Mouse (Mus musculus) CH12.LX (cell line): ENCODE data around the gene Enpp7. TPM values are rescaled to one million over a fixed set of nuclear protein-coding genes. Genes with fewer than 3 reads are reported as not detected.
A peak's percentile ranks its signal among the peaks of the same experiment; 100 is the strongest.

Experiments used
- DNase-seq: peaks from one replicate; pipeline ENCODE4 v3.0.0-alpha.2; 2013; ENCODE audit errors: extremely low read depth
- H3K27ac ChIP-seq: 2 replicates; pipeline ENCODE4 v1.5.1; 2012; ENCODE audit warnings: low read depth, mild to moderate bottlenecking, control low read depth, moderate library complexity; ENCODE audit not compliant: insufficient read depth
- H3K27me3 ChIP-seq: replicated peaks from 2 replicates; pipeline ENCODE3; 2012; ENCODE audit warnings: inconsistent platforms
- H3K36me3 ChIP-seq, 2 experiments: replicated peaks in 1 of 2; 2 replicates each; pipeline versions ENCODE3 to v1.6.1; 2012; ENCODE audit warnings: inconsistent platforms in 1 of 2, low read length in 1 of 2, mild to moderate bottlenecking in 1 of 2, mixed read lengths in 1 of 2, moderate library complexity in 1 of 2; ENCODE audit not compliant: control insufficient read depth in 1 of 2, insufficient read depth in 1 of 2
- H3K4me1 ChIP-seq, 2 experiments: 2 replicates each; pipeline ENCODE4 v1.6.1; 2012; ENCODE audit warnings: inconsistent platforms in 1 of 2, moderate library complexity in 1 of 2; ENCODE audit not compliant: insufficient read depth in 2 of 2, control insufficient read depth in 1 of 2
- H3K4me2 ChIP-seq: 2 replicates; pipeline ENCODE4 v1.6.1; 2012; ENCODE audit warnings: low read depth, mild to moderate bottlenecking, control low read depth; ENCODE audit not compliant: poor library complexity, insufficient read depth, severe bottlenecking
- H3K4me3 ChIP-seq, 3 experiments: fragments of 150-350 bp in 1 of 3; sonication (generic) in 1 of 3; replicated peaks in 1 of 3; 2 replicates each; pipeline versions ENCODE3 to v1.5.1; 2011 to 2012; ENCODE audit warnings: low read depth in 2 of 3, low read length in 2 of 3, mild to moderate bottlenecking in 2 of 3, moderate library complexity in 2 of 3, control low read depth in 1 of 3, improper control_type of control experiment in 1 of 3, inconsistent platforms in 1 of 3, mixed read lengths in 1 of 3; ENCODE audit not compliant: poor library complexity in 1 of 3
- H3K79me2 ChIP-seq: replicated peaks from 2 replicates; pipeline ENCODE4 v1.6.1; 2012; ENCODE audit warnings: mild to moderate bottlenecking, moderate library complexity; ENCODE audit not compliant: control insufficient read depth, poor library complexity, insufficient read depth, severe bottlenecking; ENCODE audit errors: extremely low read depth
- H3K9ac ChIP-seq: 2 replicates; pipeline ENCODE4 v1.6.1; 2012; ENCODE audit warnings: low read depth, mild to moderate bottlenecking, control low read depth, moderate library complexity; ENCODE audit not compliant: insufficient read depth
- H3K9me3 ChIP-seq: replicated peaks from 2 replicates; pipeline ENCODE3; 2012; ENCODE audit warnings: low read length, inconsistent platforms, mixed read lengths
- CHD1 ChIP-seq: IDR thresholded peaks from 2 replicates; pipeline ENCODE4 v1.6.1; 2012; ENCODE audit warnings: low read depth, low read length, improper control_type of control experiment, inconsistent platforms
- ELF1 ChIP-seq: IDR thresholded peaks from 2 replicates; pipeline ENCODE4 v1.6.1; 2014; ENCODE audit warnings: low read depth, mild to moderate bottlenecking, inconsistent platforms, low read length, improper control_type of control experiment
- GABPA ChIP-seq: IDR thresholded peaks from 2 replicates; pipeline ENCODE4 v1.6.1; 2012; ENCODE audit warnings: low read depth, low read length, improper control_type of control experiment, inconsistent platforms; ENCODE audit not compliant: insufficient replicate concordance
- HCFC1 ChIP-seq: IDR thresholded peaks from 2 replicates; pipeline ENCODE4 v1.6.1; 2012; ENCODE audit warnings: low read depth, mild to moderate bottlenecking, inconsistent platforms, low read length, improper control_type of control experiment
- IRF4 ChIP-seq: IDR thresholded peaks from 2 replicates; pipeline ENCODE4 v1.6.1; 2014; ENCODE audit warnings: low read depth, mild to moderate bottlenecking, inconsistent platforms, low read length, improper control_type of control experiment
- JUN ChIP-seq: IDR thresholded peaks from 2 replicates; pipeline ENCODE4 v1.6.1; 2011; ENCODE audit warnings: low read depth, mild to moderate bottlenecking, low read length, improper control_type of control experiment, moderate library complexity; ENCODE audit not compliant: insufficient read depth
- MAZ ChIP-seq: IDR thresholded peaks from 2 replicates; pipeline ENCODE4 v1.6.1; 2012; ENCODE audit warnings: low read depth, mild to moderate bottlenecking, inconsistent platforms, low read length, improper control_type of control experiment, moderate library complexity
- MEF2A ChIP-seq: IDR thresholded peaks from 2 replicates; pipeline ENCODE4 v1.6.1; 2014; ENCODE audit warnings: low read depth, mild to moderate bottlenecking, inconsistent platforms, low read length, improper control_type of control experiment, borderline replicate concordance
- NELFE ChIP-seq: IDR thresholded peaks from 2 replicates; pipeline ENCODE4 v1.6.1; 2011; ENCODE audit warnings: low read depth, low read length, improper control_type of control experiment
- NRF1 ChIP-seq: IDR thresholded peaks from 2 replicates; pipeline ENCODE4 v1.6.1; 2014; ENCODE audit warnings: low read depth, mild to moderate bottlenecking, inconsistent platforms, low read length, improper control_type of control experiment, moderate library complexity
- PAX5 ChIP-seq: IDR thresholded peaks from 2 replicates; pipeline ENCODE4 v1.6.1; 2012; ENCODE audit warnings: low read length, inconsistent platforms, mixed read lengths
- POLR2A ChIP-seq: IDR thresholded peaks from 2 replicates; pipeline ENCODE4 v1.6.1; 2011; ENCODE audit warnings: low read depth, mild to moderate bottlenecking, improper control_type of control experiment, low read length
- RAD21 ChIP-seq: IDR thresholded peaks from 2 replicates; pipeline ENCODE4 v1.6.1; 2011; ENCODE audit warnings: low read depth, mild to moderate bottlenecking, low read length, improper control_type of control experiment, moderate library complexity
- RCOR1 ChIP-seq: conservative IDR thresholded peaks from 2 replicates; pipeline ENCODE4 v1.6.1; 2012; ENCODE audit warnings: low read depth, mild to moderate bottlenecking, inconsistent platforms, low read length, improper control_type of control experiment
- SMC3 ChIP-seq: IDR thresholded peaks from 2 replicates; pipeline ENCODE4 v1.6.1; 2011; ENCODE audit warnings: low read depth, low read length, improper control_type of control experiment
- USF2 ChIP-seq: conservative IDR thresholded peaks from 2 replicates; pipeline ENCODE4 v1.6.1; 2011; ENCODE audit warnings: low read depth, low read length, improper control_type of control experiment
- ZC3H11A ChIP-seq: IDR thresholded peaks from 2 replicates; pipeline ENCODE4 v1.6.1; 2012; ENCODE audit warnings: low read depth, mild to moderate bottlenecking, inconsistent platforms, low read length, improper control_type of control experiment
- ZKSCAN1 ChIP-seq: IDR thresholded peaks from 2 replicates; pipeline ENCODE4 v1.6.1; 2012; ENCODE audit warnings: low read depth, inconsistent platforms, low read length, improper control_type of control experiment, borderline replicate concordance
- dilution Hi-C: fragments of 300-500 bp; cut with MboI; formaldehyde crosslinking; loops from 2 replicates; pipeline ENCODE4 v1.14.3; 2020; ENCODE audit warnings: low sequenced_read_pairs; ENCODE audit not compliant: extremely low pct_unique_long_range_greater_than_20kb, extremely low pct_ligation_motif_present
- in situ Hi-C: fragments of 300-500 bp; cut with MboI; formaldehyde crosslinking; loops from 3 replicates; pipeline ENCODE4 v1.14.3; 2019; ENCODE audit warnings: low sequenced_read_pairs, low pct_ligation_motif_present, low pct_unique_long_range_greater_than_20kb, mixed read lengths
- polyA plus RNA-seq: library from polyadenylated mRNA; unstranded; fragments of >175 nt; gene quantifications from 2 replicates; pipeline ENCODE4 v1.2.1, GENCODE M21; 2012; ENCODE audit warnings: low read depth; ENCODE audit not compliant: insufficient read length
- total RNA-seq, 2 experiments: library from RNA; depleted of rRNA; stranded (reverse); fragments of 300-350 nt in 1 of 2; fragments of >200 nt in 1 of 2; gene quantifications; 2 replicates each; pipeline ENCODE4 v1.2.3; 2012 to 2014

Gene Enpp7
- total and polyA plus RNA-seq, 3 experiments = not detected

- no peak for TF ChIP-seq JUN
- peak; percentile 36; the same call in 1 of the 2 replicates for TF ChIP-seq MEF2A
- TF ChIP-seq NRF1 = peak; percentile 94
- peak; percentile 28; the same call in 1 of the 2 replicates for TF ChIP-seq HCFC1
- TF ChIP-seq CHD1 = no peak
Observed at GRCm38 (mm10) chr11:119022895-119023615, 35.1 kb downstream of the Enpp7 start, which contains the start of gene Cbx2 (continued).

GRCm38 (mm10) chr11:119023616-119023980 is 35.6 kb downstream of the Enpp7 start:
- Histone ChIP-seq H3K9me3 (no peaks in the 10 kb centered on the region), H3K4me3 (peak overlapping the region; percentile 64 to 84 (median 76)), H3K4me1 (peaks cover 22 to 48% of the 10 kb centered on the region in 2 experiments), H3K4me2 (peak overlapping the region; percentile 60), H3K9ac (peak overlapping the region; percentile 53), H3K36me3 (peaks cover 22% of the 10 kb centered on the region in 2 experiments), H3K79me2 (no peaks in the 10 kb centered on the region), H3K27ac (no peak overlapping the region; the same call in 1 of the 2 replicates), H3K27me3 (peaks cover 74% of the 10 kb centered on the region)
- in situ Hi-C loops (no loop called here), dilution Hi-C loops (no loop called here)
- TF ChIP-seq NELFE (no peak), POLR2A (no peak), GABPA (no peak), RCOR1 (no peak), MAZ (0 out of 2 replicates have a peak, but pooled peaks have one; percentile 8), USF2 (no peak), PAX5 (no peak)
- no peak for DNase-seq

GRCm38 (mm10) chr11:119024260-119024659 is 36.3 kb downstream of the Enpp7 start:
- Histone ChIP-seq H3K9me3 (no peaks in the 10 kb centered on the region), H3K27me3 (peaks cover 67% of the 10 kb centered on the region), H3K27ac (no peak overlapping the region), H3K4me2 (peak overlapping the region; percentile 60), H3K36me3 (peaks cover 29% of the 10 kb centered on the region in 2 experiments), H3K9ac (peak overlapping the region; percentile 53), H3K4me1 (peaks cover 22 to 48% of the 10 kb centered on the region in 2 experiments)
- dilution Hi-C loops = no loop called here
- in situ Hi-C loops = no loop called here
- TF ChIP-seq MAZ (no peak), SMC3 (no peak), ZKSCAN1 (no peak), IRF4 (no peak), ZC3H11A (no peak), RAD21 (no peak), ELF1 (no peak)
- TF ChIP-seq, all 38 proteins: peak for 0
- H3K4me3 ChIP-seq = peak overlapping the region; percentile 64 to 84 (median 76)
- DNase-seq = no peak
- no peaks in the 10 kb centered on the region for H3K79me2 ChIP-seq
